Mouse (Mus musculus): Measurements from ENCODE around the gene Ddx5.
"Not testable (repeated sequence)": the region's sequence is repeated elsewhere in the genome, so short reads cannot be mapped to it uniquely, and the experiment has no call there.

The Ddx5 gene

GRCm38 (mm10) chr11:106788775-106789459 is at the start of gene Ddx5, which contains the start of gene Cep95:
Gene Ddx5 (minus strand): TSS chr11:106789185.
Gene Cep95 (plus strand): TSS chr11:106789252.
- DNase-seq: peak; percentile 98

- DNase-seq: no peak
Observed at GRCm38 (mm10) chr11:106828079-106828478, 39.1 kb upstream of the Ddx5 start.

GRCm38 (mm10) chr11:106824403-106824802 is 35.4 kb upstream of the Ddx5 start:
- no peak for DNase-seq

GRCm38 (mm10) chr11:106823741-106824140 is 34.8 kb upstream of the Ddx5 start:
- no peak for DNase-seq

- DNase-seq: peak; percentile 72
Observed at GRCm38 (mm10) chr11:106822911-106823310, 33.9 kb upstream of the Ddx5 start.

- no peak for DNase-seq
Observed at GRCm38 (mm10) chr11:106822491-106822890, 33.5 kb upstream of the Ddx5 start.

GRCm38 (mm10) chr11:106821397-106821796 is 32.4 kb upstream of the Ddx5 start:
- DNase-seq: no peak

GRCm38 (mm10) chr11:106820972-106821371 is 32.0 kb upstream of the Ddx5 start:
- peak; percentile 64 for DNase-seq

GRCm38 (mm10) chr11:106820252-106820651 is 31.3 kb upstream of the Ddx5 start:
- DNase-seq: no peak

GRCm38 (mm10) chr11:106819595-106819994 is 30.6 kb upstream of the Ddx5 start:
- no peak for DNase-seq

- no peak for DNase-seq
Observed at GRCm38 (mm10) chr11:106818341-106818740, 29.4 kb upstream of the Ddx5 start.

GRCm38 (mm10) chr11:106817808-106818207 is 28.8 kb upstream of the Ddx5 start:
- DNase-seq: no peak

- no peak for DNase-seq
Observed at GRCm38 (mm10) chr11:106817156-106817555, 28.2 kb upstream of the Ddx5 start.

GRCm38 (mm10) chr11:106816316-106816715 is 27.3 kb upstream of the Ddx5 start:
- no peak for DNase-seq

GRCm38 (mm10) chr11:106815761-106816160 is 26.8 kb upstream of the Ddx5 start:
- no peak for DNase-seq

GRCm38 (mm10) chr11:106815331-106815730 is 26.3 kb upstream of the Ddx5 start:
- DNase-seq: no peak

- DNase-seq: no peak
Observed at GRCm38 (mm10) chr11:106814601-106815320, 25.8 kb upstream of the Ddx5 start.

- DNase-seq: no peak
Observed at GRCm38 (mm10) chr11:106812410-106813136, 23.6 kb upstream of the Ddx5 start.

GRCm38 (mm10) chr11:106807442-106807841 is 18.5 kb upstream of the Ddx5 start:
- DNase-seq: not testable (repeated sequence)

- no peak for DNase-seq
Observed at GRCm38 (mm10) chr11:106802069-106802627, 13.2 kb upstream of the Ddx5 start.

- no peak for DNase-seq
Observed at GRCm38 (mm10) chr11:106795679-106796078, 6.7 kb upstream of the Ddx5 start.

- DNase-seq: no peak
Observed at GRCm38 (mm10) chr11:106793846-106794245, 4.9 kb upstream of the Ddx5 start.

GRCm38 (mm10) chr11:106789649-106790048 is 664 bp upstream of the Ddx5 start:
- no peak for DNase-seq

Measured in layer of hippocampus, adult 9-11 months (tissue).